Mouse (Mus musculus): ENCODE measurements at regions not wholly inside any gene's neighbourhood (a gene's known extent, or its start where the extent isn't known, plus 50 kb on each side); places are given as distances from the start of the nearest gene placed in this dataset.
"Not testable (repeated sequence)": the region's sequence is repeated elsewhere in the genome, so short reads cannot be mapped to it uniquely, and the experiment has no call there.

- intact Hi-C loops (cut with DNase I): no loop called here
- peak in 1 of 2 experiments; percentile 1 for DNase-seq (ENCODE audit: low spot score in 2 of 2)
These were observed 579.2 kb upstream of the 2610301B20Rik start for GRCm38 (mm10) chr4:10295012-10295530.

GRCm38 (mm10) chr4:10296220-10296619 lies 578.1 kb upstream of the 2610301B20Rik start:
- DNase-seq (ENCODE audit: low spot score in 2 of 2): no peak
- intact Hi-C loops (cut with DNase I): no loop called here

- intact Hi-C loops (cut with DNase I): no loop called here
- no peak for DNase-seq (ENCODE audit: low spot score in 2 of 2)
These were observed 562.4 kb upstream of the 2610301B20Rik start for GRCm38 (mm10) chr4:10311886-10312285.

DNA sequence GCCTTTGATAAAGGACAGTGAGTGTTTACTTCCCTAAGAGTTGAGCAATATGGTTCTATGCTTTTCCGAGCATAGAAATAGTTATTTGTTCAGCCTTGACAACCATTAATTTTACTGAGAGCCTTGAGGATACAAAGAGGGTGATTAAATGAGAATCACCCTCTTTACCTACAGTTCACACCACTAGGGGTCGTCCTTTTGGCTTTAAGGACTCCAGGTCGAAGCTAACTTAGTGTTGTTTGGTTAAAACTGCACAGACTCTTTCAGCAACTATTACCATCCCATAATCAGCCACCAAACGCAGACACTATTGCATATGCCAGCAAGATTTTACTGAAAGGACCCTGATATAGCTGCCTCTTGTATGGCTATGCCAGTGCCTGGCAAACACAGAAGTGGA lies 559.2 kb upstream of the 2610301B20Rik start:
- no peak for DNase-seq (ENCODE audit: low spot score in 2 of 2)
- intact Hi-C loops (cut with DNase I): no loop called here

- intact Hi-C loops (cut with DNase I): no loop called here
- no peak for DNase-seq (ENCODE audit: low spot score in 2 of 2)
These were observed 558.4 kb upstream of the 2610301B20Rik start for GRCm38 (mm10) chr4:10315875-10316274.

GRCm38 (mm10) chr4:10344147-10344546 lies 530.2 kb upstream of the 2610301B20Rik start:
- intact Hi-C loops (cut with DNase I): no loop called here

GRCm38 (mm10) chr4:10351876-10352627 lies 522.2 kb upstream of the 2610301B20Rik start:
- intact Hi-C loops (cut with DNase I): no loop called here
- DNase-seq (ENCODE audit: low spot score in 2 of 2): peak; percentile 22 to 82

More at GRCm38 (mm10) chr4:10344147-10344546, 530.2 kb upstream of the 2610301B20Rik start:
- no peak for DNase-seq (ENCODE audit: low spot score in 2 of 2)

DNA sequence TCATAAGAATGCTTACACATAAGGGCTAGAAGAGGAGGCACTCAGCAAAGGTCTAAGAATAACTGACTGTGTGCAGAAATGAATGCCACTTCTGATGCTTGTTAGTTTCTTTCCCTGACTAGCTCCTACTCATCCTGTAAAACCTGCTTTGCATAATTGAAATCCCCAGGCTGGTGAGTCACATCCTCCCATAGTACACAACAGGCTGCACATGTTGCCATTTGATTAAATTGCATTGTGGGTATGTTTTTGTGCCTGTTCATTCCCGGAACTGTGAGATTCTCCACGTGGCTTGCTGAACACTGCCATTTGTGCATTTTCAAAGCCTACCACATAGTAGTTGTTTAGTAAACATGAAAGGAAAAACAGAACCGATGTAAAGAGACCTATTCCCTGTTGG lies 516.7 kb upstream of the 2610301B20Rik start:
- DNase-seq (ENCODE audit: low spot score in 2 of 2): peak; percentile 5 to 83
- intact Hi-C loops (cut with DNase I): no loop called here

- DNase-seq (ENCODE audit: low spot score in 2 of 2): no peak
- intact Hi-C loops (cut with DNase I): no loop called here
These were observed 484.5 kb upstream of the 2610301B20Rik start for GRCm38 (mm10) chr4:10389790-10390189.

GRCm38 (mm10) chr4:10397249-10397648 lies 477.0 kb upstream of the 2610301B20Rik start:
- intact Hi-C loops (cut with DNase I): no loop called here
- no peak for DNase-seq (ENCODE audit: low spot score in 2 of 2)

GRCm38 (mm10) chr4:10398075-10398474 lies 476.2 kb upstream of the 2610301B20Rik start:
- no peak for DNase-seq (ENCODE audit: low spot score in 2 of 2)
- intact Hi-C loops (cut with DNase I): no loop called here

DNA sequence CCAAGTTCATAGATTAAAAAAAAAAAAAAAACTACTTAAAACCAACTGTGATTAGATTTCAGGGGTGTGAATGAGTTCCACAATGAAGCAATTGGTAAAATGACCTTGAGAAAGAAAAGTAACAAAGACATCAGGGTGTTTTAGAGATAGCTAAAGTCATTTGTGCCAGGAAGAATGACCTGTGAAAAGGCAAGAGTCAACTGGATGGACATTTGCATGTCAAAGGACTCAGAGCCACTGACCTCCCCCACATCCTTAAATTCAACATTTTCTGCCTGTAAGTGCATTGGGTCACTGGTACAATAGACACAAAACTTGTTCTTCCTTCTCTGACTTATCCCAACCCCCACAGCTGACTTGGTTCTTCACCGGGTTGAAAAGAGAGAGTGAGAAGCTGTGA lies 474.6 kb upstream of the 2610301B20Rik start:
- no peak for DNase-seq (ENCODE audit: low spot score in 2 of 2)

DNA sequence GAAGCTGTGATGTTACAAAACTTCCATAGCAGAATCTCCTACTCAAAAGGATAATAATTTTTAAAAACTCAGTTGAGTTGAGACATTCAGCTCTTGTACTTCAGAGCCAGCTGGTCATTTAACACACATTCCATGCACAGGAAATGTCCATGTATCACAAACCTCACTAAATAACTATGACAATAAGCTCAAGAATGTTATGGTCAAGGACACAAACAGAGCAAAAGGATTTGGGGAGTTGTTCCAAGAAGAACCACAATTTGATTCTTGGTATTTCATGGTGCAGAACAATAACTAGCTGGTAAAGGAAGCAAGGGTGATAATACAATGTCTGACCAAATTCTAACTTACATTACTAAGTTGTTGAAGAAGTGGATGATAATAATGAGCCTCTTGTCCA lies 471.4 kb upstream of the 2610301B20Rik start:
- intact Hi-C loops (cut with DNase I): no loop called here
- no peak for DNase-seq (ENCODE audit: low spot score in 2 of 2)

More for the DNA sequence above, 474.6 kb upstream of the 2610301B20Rik start:
- intact Hi-C loops (cut with DNase I): no loop called here

DNA sequence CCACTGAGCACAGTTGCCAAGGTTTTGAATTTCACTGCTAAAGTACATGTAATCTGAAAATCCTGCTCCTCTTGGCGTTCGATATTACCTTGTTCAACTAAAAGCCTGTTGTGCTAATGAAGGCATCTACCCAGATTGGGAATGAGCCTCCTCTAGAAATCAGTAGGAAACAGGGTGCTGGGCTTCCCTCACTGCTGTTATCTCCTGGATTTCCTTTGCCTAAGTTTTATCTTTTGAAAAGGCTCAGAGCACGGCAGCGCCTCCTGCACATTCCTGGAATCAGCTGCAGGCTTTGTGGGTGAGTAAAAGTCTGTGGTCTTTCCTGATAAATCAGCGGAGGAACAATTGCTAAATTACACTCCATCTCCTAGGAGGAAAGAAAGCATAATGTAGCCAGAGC lies 469.9 kb upstream of the 2610301B20Rik start:
- intact Hi-C loops (cut with DNase I): no loop called here
- no peak for DNase-seq (ENCODE audit: low spot score in 2 of 2)

GRCm38 (mm10) chr4:10405102-10405501 lies 469.2 kb upstream of the 2610301B20Rik start:
- intact Hi-C loops (cut with DNase I): no loop called here
- no peak for DNase-seq (ENCODE audit: low spot score in 2 of 2)

GRCm38 (mm10) chr4:10414274-10414673 lies 460.0 kb upstream of the 2610301B20Rik start:
- intact Hi-C loops (cut with DNase I): no loop called here
- no peak for DNase-seq (ENCODE audit: low spot score in 2 of 2)

- DNase-seq (ENCODE audit: low spot score in 2 of 2): no peak
- intact Hi-C loops (cut with DNase I): loop anchor here (10.0 kb wide), 1 partner anchor 547 kb away; no protein-coding TSS in a partner anchor
These were observed 452.9 kb upstream of the 2610301B20Rik start for GRCm38 (mm10) chr4:10421354-10421753.

- intact Hi-C loops (cut with DNase I): no loop called here
- no peak for DNase-seq (ENCODE audit: low spot score in 2 of 2)
These were observed 439.9 kb upstream of the 2610301B20Rik start for GRCm38 (mm10) chr4:10434438-10434837.

DNA sequence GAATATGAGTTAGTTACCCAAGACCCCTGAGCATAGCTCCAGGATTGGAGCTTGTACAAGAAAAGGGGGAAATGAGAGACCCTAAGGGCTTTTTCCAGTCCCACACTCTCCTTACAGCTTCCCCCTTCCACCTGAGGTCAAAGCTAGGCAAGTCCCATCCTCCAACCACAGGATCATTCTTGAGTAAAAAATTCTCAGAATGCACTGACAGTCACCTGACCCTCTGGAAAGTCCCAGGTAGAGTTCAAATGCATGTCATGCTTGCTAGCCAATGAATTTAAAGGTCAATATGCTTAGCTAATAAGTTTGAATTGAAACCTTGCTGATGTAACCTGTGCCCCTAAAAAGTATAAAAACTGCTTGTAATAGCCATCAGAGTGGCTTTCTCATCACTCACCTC lies 434.4 kb upstream of the 2610301B20Rik start:
- intact Hi-C loops (cut with DNase I): not testable (repeated sequence)

DNA sequence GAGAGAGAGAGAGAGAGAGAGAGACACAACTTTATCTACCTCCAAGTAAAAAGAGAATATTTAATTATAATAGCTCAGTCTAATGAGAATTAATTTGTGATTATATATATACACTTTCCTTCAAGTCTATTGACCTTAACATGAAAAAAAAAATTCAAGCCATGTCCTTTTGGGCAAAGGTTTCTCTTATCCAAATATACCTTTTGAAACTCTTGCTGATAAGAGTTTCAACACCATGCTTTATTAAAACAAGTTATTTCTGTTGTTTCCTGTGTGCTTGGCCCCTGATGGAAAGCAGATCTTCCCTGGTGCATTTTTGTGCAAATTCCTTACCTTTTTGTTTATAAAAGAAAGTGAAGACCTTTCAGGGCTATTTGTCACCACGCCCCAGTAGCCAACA lies 414.7 kb upstream of the 2610301B20Rik start:
- DNase-seq (ENCODE audit: low spot score in 2 of 2): no peak
- intact Hi-C loops (cut with DNase I): no loop called here

More for the DNA sequence above, 434.4 kb upstream of the 2610301B20Rik start:
- not testable (repeated sequence) for DNase-seq (ENCODE audit: low spot score in 2 of 2)

DNA sequence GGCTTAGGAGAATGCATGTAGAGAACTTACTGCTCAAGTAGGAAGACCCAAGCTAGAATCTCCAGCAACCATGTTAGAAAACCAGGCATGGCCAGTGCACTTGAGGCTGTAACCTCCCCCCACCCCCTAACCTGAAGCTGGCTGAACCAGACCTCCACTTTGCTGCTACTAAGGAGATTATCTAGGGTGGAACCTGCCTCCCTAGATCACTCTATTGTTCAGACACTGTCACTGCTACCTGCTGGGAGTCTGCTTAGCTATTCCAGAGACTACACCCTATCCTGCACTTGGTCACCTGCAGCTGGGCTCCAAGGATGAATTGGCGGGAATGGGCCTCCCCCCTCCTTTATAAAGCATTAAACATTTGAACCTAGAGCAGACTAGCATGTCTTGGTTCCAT lies 393.4 kb upstream of the 2610301B20Rik start:
- intact Hi-C loops (cut with DNase I): no loop called here

More for the DNA sequence above, 393.4 kb upstream of the 2610301B20Rik start:
- no peak for DNase-seq (ENCODE audit: low spot score in 2 of 2)
